Mouse (Mus musculus): Measurements from ENCODE around the gene Cacna2d3.

Cacna2d3 gene

GRCm38 (mm10) chr14:28923180-28923961 lies 798.3 kb downstream of the Cacna2d3 start:
- DNase-seq (ENCODE audit: low spot score) = no peak

- DNase-seq (ENCODE audit: low spot score) = no peak
These were observed 802.8 kb downstream of the Cacna2d3 start for GRCm38 (mm10) chr14:28918871-28919270.

- no peak for DNase-seq (ENCODE audit: low spot score)
These were observed 806.7 kb downstream of the Cacna2d3 start for GRCm38 (mm10) chr14:28915004-28915403.

GRCm38 (mm10) chr14:28907659-28908058 lies 814.0 kb downstream of the Cacna2d3 start:
- no peak for DNase-seq (ENCODE audit: low spot score)

GRCm38 (mm10) chr14:28892530-28892929 lies 829.1 kb downstream of the Cacna2d3 start:
- DNase-seq (ENCODE audit: low spot score) = no peak

- DNase-seq (ENCODE audit: low spot score) = no peak
These were observed 834.3 kb downstream of the Cacna2d3 start for GRCm38 (mm10) chr14:28887373-28887772.

- no peak for DNase-seq (ENCODE audit: low spot score)
These were observed 835.0 kb downstream of the Cacna2d3 start for GRCm38 (mm10) chr14:28886661-28887060.

- no peak for DNase-seq (ENCODE audit: low spot score)
These were observed 850.7 kb downstream of the Cacna2d3 start for GRCm38 (mm10) chr14:28870983-28871382.

- DNase-seq (ENCODE audit: low spot score) = no peak
These were observed 851.3 kb downstream of the Cacna2d3 start for GRCm38 (mm10) chr14:28870382-28870781.

- no peak for DNase-seq (ENCODE audit: low spot score)
These were observed 856.7 kb downstream of the Cacna2d3 start for GRCm38 (mm10) chr14:28864925-28865324.

- DNase-seq (ENCODE audit: low spot score) = no peak
These were observed 860.5 kb downstream of the Cacna2d3 start for GRCm38 (mm10) chr14:28861142-28861541.
